Mouse (Mus musculus) gastrocnemius, postnatal 4 days (tissue): ENCODE measurements around the gene Kank1. TPM values are rescaled to one million over a fixed set of nuclear protein-coding genes. Genes with fewer than 3 reads are reported as not detected.

Source experiments
- DNase-seq, 2 experiments: peaks; one replicate each; pipeline ENCODE4 v3.0.0; 2021 to 2022; ENCODE audit warnings: low spot score in 2 of 2, mixed read lengths in 2 of 2
- total RNA-seq, 2 experiments: library from RNA; stranded (reverse); gene quantifications; 2 replicates each; pipeline ENCODE4 v1.2.3; 2021

Gene Kank1
- total RNA-seq, 2 experiments from 2014 or later: 34.4 to 35.9 TPM

DNA sequence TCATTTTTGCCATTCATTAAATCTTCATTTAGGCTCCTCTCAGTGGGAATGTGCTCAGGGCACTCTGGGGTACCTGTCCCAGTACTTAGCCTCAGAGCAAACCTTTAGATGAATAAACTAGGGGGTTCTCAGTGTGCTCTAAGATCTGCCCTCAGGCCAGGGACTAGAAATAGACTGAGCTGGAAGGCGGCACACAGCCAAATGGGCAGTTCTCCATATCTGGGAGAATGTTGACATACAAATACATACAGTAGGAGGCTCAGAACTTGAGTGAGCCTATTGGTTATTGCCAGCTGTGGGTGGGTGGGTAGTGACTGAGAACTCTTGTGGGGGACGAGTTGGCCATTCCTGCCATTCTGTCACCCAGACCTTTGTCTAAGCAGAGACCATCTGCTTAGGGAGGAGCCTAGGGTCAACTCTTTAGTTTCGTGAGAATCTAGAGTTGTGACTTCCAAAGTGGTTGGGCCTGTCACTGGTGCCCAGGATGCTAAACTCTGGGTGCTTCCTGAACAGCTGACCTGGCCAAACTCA lies 14.9 kb downstream of the Kank1 start:
- DNase-seq: no peak

DNA sequence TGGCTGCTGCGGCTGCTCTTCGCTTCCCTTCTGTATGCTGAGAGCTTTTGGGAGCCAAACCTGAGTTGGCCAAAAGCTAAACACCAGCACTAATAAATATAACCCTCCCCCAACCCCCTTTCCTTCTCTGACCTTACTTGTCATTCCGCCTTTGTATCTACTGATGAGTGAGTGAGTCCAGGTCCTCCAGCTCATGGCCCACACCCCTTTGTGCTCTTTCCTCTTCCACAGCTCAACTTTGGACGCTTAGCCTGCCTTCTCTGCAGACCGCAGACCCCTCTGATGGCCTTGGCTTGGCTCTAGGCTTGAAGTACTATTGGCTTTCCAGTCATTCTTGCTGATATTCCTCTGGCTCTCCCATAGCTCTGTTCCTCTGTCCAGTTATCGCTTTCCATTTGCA lies 16.4 kb downstream of the Kank1 start:
- DNase-seq: no peak

DNA sequence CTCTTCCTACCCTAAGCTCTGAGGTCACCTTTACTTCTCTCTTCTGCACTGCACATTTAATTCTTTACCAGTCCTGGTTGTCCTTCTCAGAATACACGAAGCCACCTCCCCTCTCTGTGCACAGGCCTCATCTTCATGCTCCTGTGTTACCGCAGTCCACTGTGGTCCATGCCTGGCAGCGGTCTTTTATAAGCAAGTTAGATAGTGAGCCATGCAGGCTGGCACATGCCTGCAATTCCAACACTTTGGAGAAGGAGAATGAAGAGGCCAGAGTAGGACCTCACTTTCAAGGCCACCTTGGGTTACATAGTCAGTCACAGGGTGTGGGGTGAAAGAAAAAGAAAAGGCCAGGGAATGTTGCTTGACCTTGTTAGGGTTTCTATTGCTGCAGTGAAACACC lies 16.9 kb downstream of the Kank1 start:
- DNase-seq: no peak

DNA sequence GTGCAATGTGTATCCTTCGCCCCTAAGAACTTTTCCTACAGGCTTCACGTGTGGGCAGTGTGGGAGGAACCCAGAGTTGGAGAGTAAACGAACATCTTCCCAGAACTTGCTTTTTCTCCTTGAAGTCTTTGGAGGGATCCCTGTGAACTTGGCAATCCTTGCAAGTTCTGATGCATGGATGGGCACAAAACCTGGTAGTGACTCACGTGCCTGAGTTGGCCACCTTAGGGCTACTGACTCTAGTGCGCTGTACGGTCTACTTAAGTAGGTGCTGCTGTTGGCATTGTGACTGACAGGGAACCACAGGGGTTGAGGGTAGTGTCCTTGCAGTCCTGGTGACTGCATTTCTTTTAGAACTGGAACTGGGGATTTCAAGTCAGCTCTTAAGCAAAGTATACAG lies 21.5 kb downstream of the Kank1 start:
- DNase-seq: no peak

DNA sequence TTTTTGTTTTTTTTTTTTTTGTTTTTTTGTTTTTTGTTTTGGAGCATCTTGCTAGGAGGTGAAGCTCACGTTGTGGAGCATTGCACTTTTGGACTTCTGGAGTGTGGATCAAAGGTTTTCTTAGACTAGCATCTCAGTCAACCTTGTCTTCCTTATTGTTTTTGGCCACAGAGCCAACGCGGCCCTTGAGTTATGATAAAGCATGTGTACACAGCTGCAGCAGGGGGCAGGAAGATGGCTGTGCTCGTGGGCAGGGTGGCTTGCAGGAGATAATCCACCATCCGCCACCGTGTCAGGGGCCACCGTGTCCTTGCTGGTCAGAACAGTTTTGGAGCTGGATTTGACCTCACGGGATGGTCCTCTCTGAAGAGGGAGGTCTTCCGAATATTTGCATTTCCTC lies 29.4 kb downstream of the Kank1 start:
- DNase-seq: no peak

DNA sequence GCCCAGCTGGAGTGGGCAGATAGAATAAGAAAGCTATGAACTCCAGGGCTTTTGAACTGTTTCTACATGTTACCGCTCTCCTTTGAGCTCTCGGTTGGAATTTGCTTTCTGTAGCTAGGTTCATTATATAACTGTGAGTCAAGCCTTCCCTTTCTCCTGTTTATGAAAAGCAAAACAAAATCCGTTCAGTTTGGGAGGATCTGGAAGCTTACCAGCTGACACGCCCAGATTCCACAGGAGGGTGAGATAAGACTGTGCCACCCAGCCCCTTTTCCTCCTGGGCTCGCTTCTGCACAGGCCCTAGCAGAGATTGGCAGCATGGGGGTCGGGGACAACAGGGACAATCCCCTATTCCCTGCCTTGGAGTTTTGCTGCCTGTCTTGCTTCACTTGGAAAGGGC lies 30.5 kb downstream of the Kank1 start:
- DNase-seq: no peak

DNA sequence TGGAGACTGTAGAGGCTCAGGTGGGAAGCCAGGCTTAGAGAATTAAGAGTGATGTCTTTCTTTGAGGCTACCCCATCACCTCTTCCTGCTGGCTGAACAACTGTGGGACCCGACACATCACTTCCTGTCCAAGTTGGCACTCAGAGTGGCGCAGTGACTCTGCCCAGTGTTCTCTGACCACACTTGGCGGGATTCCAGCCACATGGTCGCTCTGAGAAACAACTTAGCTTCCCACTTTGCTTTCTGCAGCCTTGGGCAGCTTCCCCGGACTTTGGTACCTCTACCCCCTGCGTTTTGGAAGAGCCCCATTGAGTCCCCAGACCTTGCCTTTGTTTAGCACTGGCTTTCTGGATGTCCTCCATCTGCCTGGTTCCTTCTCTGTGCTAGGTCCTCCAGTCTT lies 31.8 kb downstream of the Kank1 start:
- peak in 1 of 2 experiments; percentile 31 for DNase-seq

DNA sequence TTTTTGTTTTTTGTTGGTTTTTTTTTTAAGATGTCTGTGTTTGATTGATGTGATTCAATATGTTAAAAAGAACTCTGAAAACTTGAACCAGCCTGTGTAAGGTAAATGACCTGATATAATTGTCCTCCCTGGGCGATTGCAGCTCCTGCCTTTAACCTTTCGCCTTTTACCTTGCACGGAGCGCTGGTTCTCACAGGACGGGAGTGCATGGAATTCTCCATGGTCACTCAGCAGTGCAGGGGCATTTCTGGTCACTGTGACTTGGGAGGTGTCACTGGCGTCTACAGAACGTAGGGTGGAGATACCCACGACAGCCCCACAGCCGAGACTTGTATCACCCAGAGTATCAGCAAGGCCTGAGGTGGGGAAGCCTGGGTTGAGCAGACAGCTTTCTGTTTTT lies 34.8 kb downstream of the Kank1 start:
- no peak for DNase-seq

DNA sequence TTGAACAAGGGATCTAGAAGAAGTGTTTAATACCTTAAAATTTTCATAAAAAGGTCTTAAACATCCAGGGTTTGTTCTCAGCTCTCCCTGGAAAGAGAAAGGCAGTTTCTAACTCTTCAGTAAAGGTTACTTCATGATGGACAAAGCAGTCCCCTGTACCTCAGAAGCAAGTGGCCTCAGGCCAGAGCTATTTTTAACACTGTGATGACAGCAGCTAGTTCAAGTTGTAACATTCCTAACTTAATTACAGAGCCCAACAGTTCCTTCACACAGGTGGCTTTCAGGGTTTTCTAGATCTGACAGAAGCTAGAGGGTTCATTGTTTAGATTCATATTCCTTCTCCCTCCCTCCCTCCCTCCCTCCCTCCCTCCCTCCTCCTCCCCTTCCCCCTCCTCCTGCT lies 36.4 kb downstream of the Kank1 start:
- DNase-seq: no peak

DNA sequence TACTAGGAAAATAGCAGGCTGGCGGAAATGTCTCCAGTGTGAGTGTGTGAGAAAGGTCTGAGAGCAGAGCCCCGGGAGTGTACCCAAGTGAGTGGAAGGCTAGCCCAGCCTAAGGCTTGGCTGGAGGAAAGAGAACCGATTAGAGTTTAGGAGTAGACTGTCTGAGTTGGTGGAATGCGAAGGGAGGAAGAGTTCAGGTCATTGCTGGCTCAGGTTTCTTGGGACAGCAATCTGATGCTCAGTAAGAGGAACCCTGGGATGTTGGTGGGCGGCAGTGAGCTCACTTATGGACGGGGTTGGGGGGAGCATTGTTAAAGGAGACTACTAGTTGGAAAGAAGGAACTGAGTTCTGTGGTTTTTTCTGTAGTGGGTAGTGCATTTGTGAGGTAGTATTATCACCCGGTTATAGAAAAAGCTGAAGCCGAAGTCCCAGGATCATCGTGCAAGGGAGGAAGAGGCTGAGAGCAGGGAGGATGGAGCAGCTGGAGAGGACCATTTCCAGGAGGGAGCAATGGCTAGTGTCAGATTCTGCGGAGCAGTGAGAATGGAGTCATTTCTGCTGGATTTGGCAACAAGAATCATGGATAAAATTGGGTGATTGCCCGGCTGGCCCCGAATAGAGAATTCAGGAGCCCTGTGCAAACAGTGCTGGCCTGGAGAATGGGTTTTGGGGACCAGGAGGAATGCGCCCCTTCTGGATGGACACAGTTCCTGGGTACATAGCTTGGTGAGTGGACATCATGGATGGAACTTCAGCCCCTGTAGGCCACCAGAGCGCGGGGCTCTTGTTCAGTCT lies 40.0 kb downstream of the Kank1 start:
- DNase-seq: no peak

DNA sequence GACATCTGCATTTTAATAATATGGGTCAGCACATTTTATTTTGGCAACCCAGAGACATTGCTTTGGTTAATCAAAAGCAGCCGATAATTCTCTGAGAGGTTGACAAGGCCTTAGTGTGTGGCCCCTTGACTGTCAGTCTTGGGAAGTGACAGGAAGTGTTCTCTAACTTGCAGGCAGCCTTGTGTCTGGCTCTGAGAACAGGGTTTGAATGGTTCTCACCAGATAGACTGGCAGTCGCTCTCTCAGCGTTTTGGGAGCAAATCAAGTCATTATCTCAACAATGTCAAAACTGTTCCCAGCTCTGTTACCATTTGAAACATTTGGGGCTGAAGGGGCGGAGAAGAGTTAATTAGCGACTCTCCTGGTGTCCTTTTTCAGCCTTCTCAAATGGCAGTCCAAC lies 41.0 kb downstream of the Kank1 start:
- no peak for DNase-seq

DNA sequence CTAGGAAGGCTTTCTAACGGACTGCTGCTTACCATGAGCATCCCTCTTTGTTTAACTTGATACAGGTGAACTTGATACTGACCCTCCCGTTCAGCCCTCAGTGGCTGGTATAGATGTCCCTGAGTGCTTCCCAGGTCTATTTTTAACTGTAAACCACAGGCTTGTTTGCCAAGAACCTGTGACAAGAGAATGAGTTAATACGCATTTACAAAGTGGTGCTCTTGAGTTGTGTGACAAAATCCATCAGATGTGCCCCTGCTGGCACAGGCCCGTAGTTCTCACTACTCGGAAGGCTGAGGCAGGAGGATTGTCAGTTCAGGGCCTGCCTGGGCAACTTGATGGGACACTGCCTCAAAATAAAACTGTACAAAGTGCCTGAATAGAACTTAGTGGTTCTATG lies 42.8 kb downstream of the Kank1 start:
- DNase-seq: no peak

DNA sequence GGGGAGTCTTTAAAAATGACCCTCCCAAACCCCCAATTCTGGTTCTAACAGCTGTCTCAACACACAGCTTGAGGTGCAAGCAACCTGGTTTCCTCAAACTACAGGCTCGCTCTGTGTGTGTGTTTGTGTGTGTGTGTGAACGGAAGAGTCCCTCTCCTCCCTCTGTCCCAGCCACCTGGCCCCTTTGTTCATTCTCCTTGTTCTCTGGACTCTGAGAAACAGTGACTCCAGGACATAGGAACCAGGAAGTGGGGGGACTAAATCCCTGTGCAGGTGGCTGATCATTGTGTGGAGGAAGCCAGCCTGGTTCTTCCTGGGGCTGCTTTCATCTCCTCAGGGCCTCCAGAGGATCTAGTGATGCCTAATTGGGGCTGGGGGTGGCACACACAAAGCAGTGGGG lies 46.9 kb downstream of the Kank1 start:
- DNase-seq: no peak

DNA sequence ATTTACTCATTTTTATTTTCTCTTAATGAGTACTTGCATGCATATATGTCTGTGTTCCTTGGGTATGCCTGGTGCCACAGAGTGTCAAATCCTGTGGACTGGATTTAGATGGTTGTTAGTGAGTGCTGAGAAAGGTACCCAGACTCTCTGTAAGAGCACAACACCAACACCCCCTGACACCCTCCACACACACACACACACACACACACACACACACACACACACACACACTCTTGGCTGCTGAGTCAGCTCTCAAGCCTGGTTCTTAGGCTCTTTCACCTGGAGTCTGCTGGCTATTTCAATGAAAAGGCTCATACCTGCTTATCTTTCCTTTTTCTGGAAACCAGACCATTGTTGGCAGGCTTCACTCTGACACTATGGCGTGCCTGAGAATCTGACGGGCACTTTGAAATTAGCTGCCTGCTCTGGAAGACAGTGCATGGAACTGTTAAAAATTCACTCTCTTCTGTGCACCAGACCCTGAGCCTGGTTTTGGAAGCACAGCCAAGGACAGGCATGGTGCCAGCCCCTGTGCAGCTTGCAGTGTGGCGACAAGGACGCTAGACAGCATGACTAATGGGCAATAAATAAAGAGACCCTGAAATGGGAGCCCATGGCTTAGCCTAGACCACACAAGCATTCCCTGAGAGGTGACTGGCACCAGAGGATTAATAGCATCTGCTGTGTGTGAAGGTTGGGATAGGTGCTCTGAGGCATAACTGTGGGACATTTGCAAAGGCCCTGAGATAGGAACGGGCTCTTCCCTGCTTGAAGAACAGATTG lies 49.2 kb downstream of the Kank1 start:
- peak in 1 of 2 experiments; percentile 49 for DNase-seq

DNA sequence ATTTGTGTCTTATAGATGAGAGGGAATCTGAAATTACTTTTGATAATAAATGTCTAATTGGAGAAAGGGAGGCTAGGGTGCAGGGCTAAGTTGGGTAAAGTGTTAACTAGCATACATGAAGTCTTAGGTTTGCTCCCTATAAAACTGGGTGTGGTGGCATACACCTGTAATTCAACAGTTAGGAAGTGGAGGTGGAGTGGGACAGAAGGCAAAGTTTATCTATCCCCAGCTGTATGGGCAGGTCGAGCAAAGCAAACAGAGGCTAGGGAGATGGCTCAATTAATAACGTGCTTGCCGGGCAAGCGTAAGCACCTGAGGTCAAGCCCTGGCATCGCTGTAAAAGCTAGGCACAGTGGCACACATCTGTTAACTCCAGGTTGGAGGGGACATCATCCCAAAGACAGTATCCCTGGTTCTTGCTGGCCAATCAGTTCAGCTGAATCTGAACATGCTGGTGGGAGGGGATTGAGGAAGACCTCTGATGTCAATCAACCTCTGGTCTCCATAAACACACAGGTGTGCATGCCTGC lies 54.3 kb downstream of the Kank1 start:
- DNase-seq: no peak

DNA sequence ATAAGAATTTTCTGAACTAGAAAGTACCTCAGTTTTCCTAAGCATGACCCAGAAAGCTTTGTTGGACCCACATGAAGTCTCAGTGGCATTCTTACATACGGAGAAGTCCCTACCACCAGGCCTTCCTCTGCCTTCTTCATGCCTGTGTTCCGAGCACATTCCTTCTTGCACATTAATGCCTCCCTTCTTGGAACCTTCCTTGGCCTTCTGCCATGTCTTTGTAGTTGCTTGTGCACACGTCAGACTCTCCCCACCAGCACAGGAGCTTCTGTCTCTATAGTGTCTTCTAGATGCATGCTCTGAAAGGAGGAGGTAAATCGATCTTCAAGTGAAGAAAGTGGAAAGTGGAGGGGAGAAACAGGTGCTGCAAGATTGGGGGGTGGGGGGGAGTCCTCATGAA lies 58.4 kb downstream of the Kank1 start:
- DNase-seq: no peak

DNA sequence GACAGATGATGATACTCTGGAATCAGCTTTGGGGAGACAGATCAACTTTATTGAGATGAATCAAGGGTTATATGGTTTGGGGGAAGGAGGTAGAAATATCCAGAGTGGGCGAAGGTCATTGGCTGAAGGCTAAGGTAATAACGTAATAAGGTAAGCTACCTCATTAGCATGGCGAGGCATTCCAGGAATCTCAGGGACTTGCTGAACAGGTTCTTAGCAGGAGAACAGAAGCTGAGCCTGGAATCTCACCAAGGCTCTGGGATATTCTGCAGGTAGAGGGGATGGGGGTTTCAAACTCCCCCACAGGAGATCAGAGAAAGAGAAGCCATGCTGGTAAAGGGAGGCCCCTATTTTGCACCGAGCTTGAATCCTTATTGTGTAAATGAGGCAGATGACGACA lies 60.5 kb downstream of the Kank1 start:
- DNase-seq: no peak

DNA sequence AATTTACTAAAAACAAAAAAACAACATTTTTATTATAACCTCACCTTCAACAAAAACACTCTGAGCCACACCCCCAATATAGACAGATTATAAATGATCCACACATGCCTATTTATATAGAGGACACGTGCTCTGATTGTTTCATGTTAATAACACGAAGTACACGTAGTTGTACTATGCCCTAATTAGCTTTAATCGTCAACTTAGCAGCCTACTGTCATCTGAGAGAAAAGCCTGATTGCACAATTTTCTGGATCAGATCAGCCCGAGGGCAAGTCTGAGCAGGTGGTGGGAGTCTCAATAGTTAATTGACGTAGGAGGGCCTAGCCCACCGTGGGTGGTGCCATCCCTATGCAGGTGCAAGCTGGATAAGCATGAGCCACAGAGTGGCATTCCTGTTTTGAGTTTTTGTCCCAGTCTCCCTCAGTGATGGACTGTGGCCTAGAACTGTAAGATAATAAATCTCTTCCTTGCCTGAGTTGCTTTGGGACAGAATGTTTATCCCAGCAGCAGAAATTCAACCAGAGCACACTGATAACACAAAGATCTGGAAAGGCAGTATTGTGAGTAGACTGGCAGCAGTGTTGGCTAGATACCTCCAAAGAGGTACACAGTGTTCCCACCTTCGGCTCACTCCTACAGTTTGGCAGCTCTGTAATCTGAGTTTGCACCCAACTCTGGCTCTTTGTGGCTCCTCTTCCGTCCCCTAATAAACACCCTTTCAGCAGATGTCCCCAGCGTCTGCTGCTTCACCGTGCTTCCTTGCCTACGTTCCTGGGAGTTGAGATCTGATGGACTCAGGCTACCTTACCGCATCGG lies 63.3 kb downstream of the Kank1 start:
- DNase-seq: no peak

DNA sequence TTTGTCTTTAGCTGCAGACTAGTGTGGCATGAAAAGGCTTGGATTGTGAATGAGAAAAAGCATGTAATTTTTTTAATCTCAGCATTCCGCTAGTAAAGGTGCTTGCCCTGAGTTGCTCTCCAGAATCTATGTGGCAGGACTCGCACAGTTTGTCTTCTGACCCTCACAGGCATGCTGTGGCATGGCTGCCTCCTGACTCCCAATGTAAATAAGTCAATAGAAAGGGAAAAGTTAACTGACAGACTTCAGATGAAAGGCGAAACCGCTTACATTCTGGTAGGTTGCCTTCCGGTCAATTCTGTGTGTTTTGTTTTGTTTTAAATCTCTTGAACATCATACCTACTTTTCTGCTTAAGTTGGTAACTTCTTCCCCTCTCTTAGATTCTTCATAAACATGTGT lies 64.4 kb downstream of the Kank1 start:
- DNase-seq: no peak

DNA sequence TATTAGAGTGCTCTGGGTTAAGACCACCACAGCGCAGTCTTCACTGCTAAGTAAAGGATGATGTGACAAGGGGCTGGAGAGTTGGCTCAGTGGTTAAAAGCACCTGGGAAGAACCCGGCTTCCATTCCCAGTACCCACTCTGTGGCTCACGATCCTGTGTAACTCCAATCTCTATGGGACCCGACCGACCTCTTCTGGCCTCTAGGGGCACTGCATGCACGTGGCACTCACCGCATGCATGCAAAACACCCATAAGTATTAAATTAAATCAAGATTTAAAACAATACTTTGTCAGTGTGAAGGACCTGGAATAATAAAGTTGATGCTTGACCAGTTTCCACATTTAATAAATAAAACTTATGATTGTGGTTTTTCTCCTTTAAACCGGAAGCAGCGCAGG lies 69.5 kb downstream of the Kank1 start:
- no peak for DNase-seq

DNA sequence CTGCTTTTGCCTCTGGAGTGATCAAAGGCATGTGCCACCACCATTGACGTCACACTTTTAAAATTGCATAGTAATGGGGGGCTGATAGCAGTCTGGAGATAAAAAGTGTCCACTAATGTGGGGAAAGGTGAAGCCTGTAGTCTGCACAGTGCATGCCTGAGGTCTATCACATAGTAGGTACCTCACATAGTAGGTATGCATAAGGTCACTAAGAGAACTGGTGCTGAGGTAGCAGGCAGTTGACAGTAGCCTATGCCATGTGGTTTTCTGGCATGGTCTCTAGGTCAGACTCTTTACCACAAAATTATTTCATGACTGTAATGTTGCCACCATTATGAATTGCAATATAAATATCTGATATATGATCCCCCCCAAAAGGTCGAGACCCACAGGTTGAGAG lies 71.4 kb downstream of the Kank1 start:
- DNase-seq: no peak
